Mouse (Mus musculus) midbrain, postnatal 0 days (tissue): ENCODE measurements at regions not wholly inside any gene's neighbourhood (a gene's known extent, or its start where the extent isn't known, plus 50 kb on each side); places are given as distances from the start of the nearest gene placed in this dataset.
A peak's percentile ranks its signal among the peaks of the same experiment; 100 is the strongest.

ENCODE experiments used
- ATAC-seq: fragments of 200-750 bp; cut with Nextera tagmentation; 2 replicates; pipeline ENCODE4 v1.8.0; 2017; ENCODE audit warnings: moderate number of reproducible peaks, mild to moderate bottlenecking, moderate TSS enrichment, moderate library complexity; ENCODE audit not compliant: low FRiP score
- DNase-seq: peaks from one replicate; pipeline ENCODE4 v3.0.0-alpha.2; 2015; ENCODE audit warnings: low spot score
- H3K27ac ChIP-seq: fragments of 300-500 bp; sonication (generic); 2 replicates; pipeline ENCODE4 v1.5.1; 2014; ENCODE audit warnings: low read depth, mild to moderate bottlenecking, low read length, mixed read lengths
- H3K27me3 ChIP-seq: fragments of 300-500 bp; sonication (generic); 2 replicates; pipeline ENCODE4 v1.6.1; 2014; ENCODE audit warnings: low read length, control low read depth, mixed read lengths; ENCODE audit not compliant: insufficient read depth
- H3K36me3 ChIP-seq: fragments of 300-500 bp; sonication (generic); 2 replicates; pipeline ENCODE4 v1.6.1; 2014; ENCODE audit warnings: low read length, control low read depth, mixed read lengths; ENCODE audit not compliant: insufficient read depth
- H3K4me1 ChIP-seq: fragments of 300-500 bp; sonication (generic); 2 replicates; pipeline ENCODE4 v1.6.1; 2014; ENCODE audit warnings: mild to moderate bottlenecking, control low read depth, antibody characterized with exemption, low read length, mixed read lengths; ENCODE audit not compliant: insufficient read depth
- H3K4me2 ChIP-seq: fragments of 300-500 bp; sonication (generic); 2 replicates; pipeline ENCODE4 v1.6.1; 2014; ENCODE audit warnings: low read depth, mild to moderate bottlenecking, low read length, mixed read lengths; ENCODE audit not compliant: poor library complexity, severe bottlenecking
- H3K4me3 ChIP-seq: fragments of 300-500 bp; sonication (generic); 2 replicates; pipeline ENCODE4 v1.5.1; 2014; ENCODE audit warnings: low read depth, mild to moderate bottlenecking, low read length, moderate library complexity
- H3K9ac ChIP-seq: fragments of 300-500 bp; sonication (generic); replicated peaks from 2 replicates; pipeline ENCODE4 v1.6.1; 2014; ENCODE audit warnings: mild to moderate bottlenecking, low read length, moderate library complexity, mixed read lengths; ENCODE audit not compliant: poor library complexity, severe bottlenecking
- H3K9me3 ChIP-seq: fragments of 300-500 bp; sonication (generic); 2 replicates; pipeline ENCODE4 v1.6.1; 2016; ENCODE audit warnings: low read length, control low read depth
- CTCF ChIP-seq: IDR thresholded peaks from 2 replicates; pipeline ENCODE4 v1.5.1; 2016; ENCODE audit warnings: antibody characterized with exemption, mild to moderate bottlenecking
- WGBS: fragments of 180-500 bp; shearing (Covaris S2); extraction: QIAGEN DNeasy Blood & Tissue Kit; methylation state at CpG from one replicate; pipeline ENCODE4 v1.1.7; 2014; 5-methylcytosine and 5-hydroxymethylcytosine counted together

DNA sequence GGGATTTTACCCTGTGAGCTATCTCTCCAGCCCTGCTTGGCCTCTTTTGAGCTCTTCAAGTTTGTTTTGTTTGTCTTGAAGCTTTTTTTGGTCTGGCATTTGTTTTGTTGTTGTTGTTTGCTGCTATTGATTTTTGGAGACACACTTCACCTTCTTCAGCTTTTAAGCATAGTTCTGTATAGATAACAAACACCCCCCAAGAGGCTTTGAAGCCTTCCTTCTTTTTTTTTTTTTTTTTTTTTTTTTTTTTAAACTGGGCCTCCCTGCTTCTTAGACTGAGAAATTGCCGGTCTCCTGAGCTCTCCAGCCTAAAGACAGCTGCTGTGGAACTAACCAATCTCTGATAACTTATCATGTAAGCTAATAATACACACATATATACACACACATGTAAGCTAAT lies 58.2 kb upstream of the Bmp2k start:
- ATAC-seq, result no peak
- Histone ChIP-seq H3K27ac (no peak overlapping the region), H3K36me3 (no peaks in the 10 kb centered on the region), H3K4me2 (no peak overlapping the region), H3K9ac (no peak overlapping the region), H3K9me3 (no peaks in the 10 kb centered on the region), H3K4me1 (no peaks in the 10 kb centered on the region), H3K4me3 (no peak overlapping the region), H3K27me3 (no peaks in the 10 kb centered on the region)
- no peak for DNase-seq
- no peak for TF ChIP-seq CTCF
- WGBS, result 63% methylated on average over 1 of the region's 1 CpGs

DNA sequence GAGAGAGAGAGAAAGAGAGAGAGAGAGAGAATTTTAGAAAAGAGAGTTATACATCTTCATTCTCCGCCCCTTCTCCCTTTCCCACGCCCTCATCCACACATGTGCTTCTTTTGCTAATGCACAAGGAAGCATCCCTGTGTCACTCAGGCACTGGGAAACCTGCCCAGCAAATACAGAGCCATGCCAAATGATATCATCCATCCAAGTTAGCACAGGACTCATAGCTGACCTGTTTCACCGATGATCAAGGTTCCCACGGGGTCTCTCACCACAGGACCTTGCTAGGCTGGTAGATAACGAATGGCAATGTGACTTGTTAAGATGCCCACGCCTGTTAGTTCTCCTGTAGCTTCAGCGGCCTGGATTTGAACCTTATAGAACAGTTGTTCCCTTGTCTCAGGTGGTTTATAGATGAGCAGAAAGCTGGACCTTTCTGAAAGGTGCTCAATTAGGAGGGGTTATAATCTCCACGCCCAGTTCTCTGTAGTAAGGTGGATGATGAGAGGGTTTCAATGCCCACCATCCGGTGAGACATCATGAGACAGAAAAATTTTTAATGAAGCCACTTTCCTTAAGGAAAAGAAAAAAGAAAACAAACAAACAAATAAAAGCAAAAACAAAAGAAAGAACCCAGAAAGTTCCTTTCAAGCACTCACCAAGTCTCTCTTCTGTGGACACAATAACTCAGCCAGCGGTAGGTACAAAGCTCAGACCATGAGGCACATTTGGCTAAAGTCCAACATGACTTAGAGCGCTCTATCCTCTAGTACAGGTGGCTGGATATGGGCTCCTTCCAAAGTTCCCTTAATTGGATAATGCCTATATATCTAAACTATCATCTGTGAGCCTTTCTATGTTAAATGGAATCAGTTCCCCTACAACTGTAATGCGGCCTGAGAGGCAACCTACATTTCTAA lies 57.1 kb upstream of the Bmp2k start:
- no peak overlapping the region for H3K4me2 ChIP-seq
- DNase-seq (peak; percentile 31), ATAC-seq (no peak)
- no peak overlapping the region for H3K9ac ChIP-seq
- no peaks in the 10 kb centered on the region for H3K4me1 ChIP-seq
- H3K27ac ChIP-seq, result no peak overlapping the region
- no peaks in the 10 kb centered on the region for H3K36me3 ChIP-seq
- H3K9me3 ChIP-seq, result no peaks in the 10 kb centered on the region
- no peaks in the 10 kb centered on the region for H3K27me3 ChIP-seq
- no peak overlapping the region for H3K4me3 ChIP-seq
- TF ChIP-seq CTCF, result no peak
- WGBS, result 88% methylated on average over 12 of the region's 12 CpGs

DNA sequence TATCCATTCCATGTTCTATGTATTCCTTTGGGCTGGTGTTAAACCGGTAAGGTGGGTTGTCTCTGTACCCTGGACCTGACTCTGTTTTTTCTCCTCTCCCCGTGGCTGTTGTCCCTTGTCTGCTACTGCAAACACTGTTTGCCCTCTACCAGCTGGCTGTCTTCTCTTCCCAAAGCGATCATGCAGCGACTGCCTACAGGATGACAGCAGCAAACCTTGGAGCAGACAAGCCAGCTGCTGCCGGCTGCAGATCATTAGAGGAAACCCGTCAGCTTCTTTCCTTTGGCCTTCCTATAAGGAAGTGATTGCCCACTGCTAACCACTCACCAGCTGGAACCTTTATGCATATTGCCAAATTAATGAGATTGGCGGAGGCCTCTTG lies 56.4 kb upstream of the Bmp2k start:
- peak; percentile 67; the same call in 1 of the 2 replicates for ATAC-seq
- no peaks in the 10 kb centered on the region for H3K36me3 ChIP-seq
- no peaks in the 10 kb centered on the region for H3K4me1 ChIP-seq
- no peaks in the 10 kb centered on the region for H3K9me3 ChIP-seq
- no peaks in the 10 kb centered on the region for H3K27me3 ChIP-seq
- H3K9ac ChIP-seq, result no peak overlapping the region
- no peak overlapping the region for H3K4me3 ChIP-seq
- H3K27ac ChIP-seq, result no peak overlapping the region
- TF ChIP-seq CTCF, result no peak
- peak; percentile 75 for DNase-seq
- H3K4me2 ChIP-seq, result no peak overlapping the region
- WGBS, result 54% methylated on average over 7 of the region's 7 CpGs

DNA sequence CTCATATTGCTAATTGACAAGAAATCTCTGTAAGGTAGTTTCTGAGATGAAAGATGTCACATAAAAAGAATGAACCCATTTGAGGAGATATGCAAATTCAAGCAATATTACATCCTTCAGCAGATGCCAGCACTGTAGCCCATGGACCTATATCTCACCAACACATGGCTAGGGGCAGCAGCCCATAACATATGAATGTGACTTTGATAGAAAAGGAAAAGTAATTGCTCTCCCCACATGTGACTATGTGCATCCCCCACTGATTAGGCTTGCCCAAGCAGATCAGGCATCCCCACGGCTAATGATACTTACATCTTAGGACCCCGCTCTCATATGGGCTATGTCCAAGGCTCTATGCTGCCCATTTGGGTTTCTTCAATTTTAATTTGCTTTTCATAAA lies 56.0 kb upstream of the Bmp2k start:
- Histone ChIP-seq H3K4me3 (no peak overlapping the region), H3K27ac (no peak overlapping the region), H3K27me3 (no peaks in the 10 kb centered on the region), H3K9ac (no peak overlapping the region), H3K4me2 (no peak overlapping the region), H3K9me3 (no peaks in the 10 kb centered on the region), H3K4me1 (no peaks in the 10 kb centered on the region), H3K36me3 (no peaks in the 10 kb centered on the region)
- 72% methylated on average over 2 of the region's 2 CpGs for WGBS
- ATAC-seq (peak; percentile 45), DNase-seq (peak; percentile 19)
- no peak for TF ChIP-seq CTCF
